Mouse (Mus musculus) gastrocnemius, postnatal 4 days (tissue): Measurements from ENCODE around the gene Ddx11. TPM values are rescaled to one million over a fixed set of nuclear protein-coding genes. Genes with fewer than 3 reads are reported as not detected.
"Not testable (repeated sequence)": the region's sequence is repeated elsewhere in the genome, so short reads cannot be mapped to it uniquely, and the experiment has no call there.

Experiments
- DNase-seq, 2 experiments: peaks; one replicate each; pipeline ENCODE4 v3.0.0; 2021 to 2022; ENCODE audit warnings: low spot score in 2 of 2, mixed read lengths in 2 of 2
- total RNA-seq, 2 experiments: library from RNA; stranded (reverse); gene quantifications; 2 replicates each; pipeline ENCODE4 v1.2.3; 2021

Gene Ddx11
- total RNA-seq, 2 experiments from 2014 or later, result 6.6 to 7.5 TPM

GRCm38 (mm10) chr17:66111402-66111959, 11.8 kb upstream of the Ddx11 start, which contains the start of gene Washc1:
Gene Washc1 (plus strand): TSS chr17:66111545.
- DNase-seq, result peak; percentile 83 to 91

DNA sequence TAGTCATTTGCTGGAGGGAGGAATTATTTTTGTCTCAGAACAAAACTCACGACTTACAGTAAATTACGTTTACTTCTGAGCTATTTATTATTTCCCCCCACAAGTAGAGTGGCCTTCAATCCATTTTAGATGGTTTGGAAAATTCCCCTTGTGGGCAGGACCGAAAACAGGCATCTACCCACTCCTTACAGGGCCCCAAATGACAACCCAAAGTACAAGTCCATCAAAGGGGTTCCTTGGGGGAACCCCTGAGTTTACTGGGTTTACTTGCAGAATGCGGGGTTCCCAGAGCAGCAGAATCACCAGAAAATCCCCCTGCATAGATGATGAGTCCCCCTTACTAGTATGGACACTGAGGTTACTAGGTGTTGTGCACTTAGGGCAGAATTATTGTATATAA, 11.2 kb upstream of the Ddx11 start:
- DNase-seq, result no peak

DNA sequence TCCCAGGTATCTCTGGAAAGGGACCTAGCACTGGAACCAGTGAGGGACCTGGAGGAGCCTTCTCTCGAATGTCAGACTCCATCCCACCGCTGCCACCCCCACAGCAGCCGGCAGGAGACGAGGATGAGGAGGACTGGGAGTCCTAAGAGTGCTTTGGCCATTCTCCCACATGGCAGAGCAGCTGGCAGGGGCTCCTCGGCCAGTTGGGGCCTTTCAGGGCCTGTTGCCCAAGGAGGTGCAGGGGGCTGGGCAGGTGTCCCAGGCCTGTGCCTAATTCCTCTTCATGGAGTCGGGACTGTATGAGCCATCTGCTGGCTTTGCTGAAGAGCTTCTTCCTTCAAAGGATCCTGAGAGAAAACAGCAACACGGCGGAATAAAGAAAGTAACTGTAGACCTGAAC, 4.3 kb upstream of the Ddx11 start:
- DNase-seq, result no peak

DNA sequence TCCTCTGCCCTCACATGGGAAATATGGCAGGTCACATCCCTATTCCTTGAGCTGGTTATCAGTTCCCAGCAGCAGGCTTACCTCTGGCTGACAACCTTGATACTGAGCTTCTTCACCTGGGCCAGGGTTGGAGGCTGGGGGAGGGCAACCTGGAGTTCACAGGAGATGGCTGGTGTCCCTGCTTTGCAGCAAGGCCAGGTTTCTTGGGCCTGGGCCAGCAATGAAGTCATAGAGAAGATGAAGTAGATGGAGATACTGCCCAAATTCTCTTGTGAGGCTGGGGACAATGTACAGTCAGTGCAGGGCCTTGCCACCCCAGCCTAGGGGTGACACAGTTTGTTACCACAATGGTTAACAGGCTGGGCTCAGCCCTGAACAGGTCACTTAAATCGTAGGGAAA, 2.6 kb upstream of the Ddx11 start:
- DNase-seq, result no peak

DNA sequence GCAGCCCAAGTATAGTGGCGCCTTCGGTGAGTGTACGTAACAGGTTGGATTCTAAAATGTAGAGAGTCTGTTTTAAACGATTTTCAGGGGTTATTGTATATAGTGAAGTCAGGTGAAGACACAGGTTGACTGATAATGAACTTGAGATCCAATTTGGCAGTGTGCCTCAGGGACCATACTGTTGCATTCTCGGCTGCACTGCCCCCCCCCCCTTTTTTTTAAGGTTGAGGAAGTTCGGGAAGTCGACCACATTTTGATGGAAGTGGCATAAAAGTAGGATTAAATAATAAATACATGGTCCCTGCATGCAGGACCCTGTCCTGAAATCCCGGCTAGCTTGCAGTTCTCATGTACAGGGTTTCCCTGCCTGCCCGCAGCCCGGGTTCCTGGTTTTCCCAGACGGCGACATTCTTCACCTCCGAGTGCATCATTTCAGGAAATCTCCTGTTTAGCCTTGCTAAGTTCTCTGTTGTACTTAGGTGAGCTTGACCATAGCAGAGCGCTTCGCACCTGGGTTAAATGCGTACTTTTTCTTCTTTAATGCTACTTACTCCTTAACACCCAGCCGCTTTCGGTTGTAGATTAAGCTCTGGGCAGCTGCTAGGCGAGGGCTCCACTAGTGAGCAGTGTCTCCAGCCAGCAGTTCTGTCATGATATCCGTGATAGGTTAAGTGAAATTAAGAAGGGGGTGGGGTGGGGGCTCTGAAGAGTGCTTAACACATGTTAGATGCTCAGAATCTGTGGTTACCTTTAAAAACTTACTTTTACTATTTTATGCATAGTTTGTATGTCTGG, 693 bp downstream of the Ddx11 start:
- DNase-seq, result no peak

DNA sequence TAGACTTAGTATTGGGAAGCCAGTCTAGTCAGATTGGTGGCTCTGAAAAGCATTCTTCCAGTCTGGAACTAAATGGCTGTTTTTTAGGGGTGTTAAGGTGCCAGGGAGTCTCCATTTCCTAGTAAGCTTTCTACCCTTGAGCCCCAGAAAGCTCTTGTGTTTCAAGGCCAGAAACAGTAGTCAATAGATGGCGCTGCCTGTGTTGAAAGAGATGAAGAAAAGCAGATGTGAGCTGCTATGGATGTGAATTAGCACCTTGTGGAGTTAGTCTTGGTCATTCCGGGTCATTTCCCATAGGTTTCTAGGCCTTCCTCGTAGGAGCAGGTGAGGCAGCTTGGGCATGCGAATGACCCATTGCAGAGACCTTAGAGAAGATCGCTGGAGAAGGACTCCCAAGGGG, 1.9 kb downstream of the Ddx11 start:
- DNase-seq, result no peak

DNA sequence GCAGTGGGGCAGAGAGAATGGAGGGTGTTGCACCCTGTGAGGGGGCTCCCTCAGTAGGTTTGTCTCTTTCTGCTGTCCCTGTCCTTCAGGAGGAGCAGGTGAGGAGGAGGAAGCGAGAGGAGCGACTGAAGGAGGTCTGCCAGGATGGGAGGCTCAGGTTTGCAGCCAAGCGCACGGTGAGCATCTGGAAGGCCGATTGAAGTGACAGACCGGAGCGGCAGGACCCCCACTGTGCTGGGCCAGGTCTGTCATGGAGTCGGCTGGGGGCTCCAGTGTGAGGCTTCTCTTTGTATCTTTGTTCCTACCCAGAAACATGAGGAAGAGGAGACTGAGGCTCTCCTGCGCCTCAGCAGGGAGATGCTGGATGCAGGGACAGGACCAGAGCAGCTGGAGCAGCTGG, 7.1 kb downstream of the Ddx11 start:
- no peak for DNase-seq

DNA sequence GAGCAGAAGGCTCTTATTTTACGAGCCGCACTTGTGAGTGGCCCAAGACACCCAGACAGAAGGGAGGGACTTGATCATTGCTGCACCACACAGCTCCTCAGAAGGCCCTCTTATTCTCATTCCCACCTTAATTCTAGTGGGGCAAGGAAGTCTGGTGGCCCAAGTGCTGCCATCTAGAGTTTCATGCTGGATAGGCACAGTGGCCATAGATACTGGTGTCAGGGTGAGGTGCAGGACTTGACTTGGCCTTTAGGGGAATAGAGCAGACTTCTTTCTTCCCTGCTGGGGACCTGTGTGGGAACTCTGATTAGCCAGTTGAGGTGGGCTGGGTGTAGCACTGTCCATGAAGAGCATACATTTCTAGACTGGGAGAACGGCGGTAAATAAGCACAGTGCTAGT, 7.9 kb downstream of the Ddx11 start:
- DNase-seq, result no peak

DNA sequence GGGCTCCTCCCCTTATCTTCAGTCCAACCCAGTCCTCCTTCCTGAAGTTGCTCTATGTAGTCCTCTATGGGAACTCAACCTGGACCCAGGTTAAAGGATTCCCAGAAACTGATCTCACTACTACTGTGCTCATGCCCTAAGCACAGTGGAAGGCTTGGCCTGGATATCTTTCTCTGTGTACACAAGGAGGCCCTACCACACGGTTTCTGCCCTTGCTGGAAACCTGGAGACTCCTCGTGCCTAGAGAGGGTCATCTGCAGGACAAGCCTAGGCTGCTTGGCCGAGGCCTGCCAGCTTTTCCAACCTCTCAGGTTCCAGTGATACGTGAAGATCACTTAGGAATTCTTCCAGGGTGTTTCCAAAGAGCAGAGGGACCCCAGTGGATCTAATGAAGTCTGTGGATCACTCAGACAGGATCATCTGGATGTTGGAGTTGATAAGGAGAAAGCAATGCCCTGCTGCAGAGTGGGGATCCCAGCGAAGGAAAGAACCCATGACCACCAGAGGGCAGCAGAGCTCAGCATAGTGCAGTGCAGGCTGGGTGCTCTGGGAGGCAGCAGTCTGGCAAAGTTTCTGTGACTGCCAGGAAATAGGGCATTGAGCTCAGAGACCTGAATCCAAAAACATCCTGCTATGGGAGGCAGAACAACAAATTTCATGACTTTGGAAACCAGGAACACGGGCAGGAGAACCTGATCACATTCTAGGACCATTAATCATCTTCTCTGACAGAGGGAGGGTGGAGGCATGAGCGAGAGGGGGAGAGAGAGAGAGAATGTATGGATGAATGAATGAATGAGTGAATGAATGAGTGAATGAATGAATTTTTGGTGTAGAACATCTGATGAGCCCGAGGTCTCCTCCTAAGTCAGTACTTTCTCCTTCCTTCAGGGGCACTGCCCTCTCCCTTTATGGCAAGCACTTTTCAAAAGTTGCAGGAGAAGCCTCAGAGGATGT, 29.7 kb downstream of the Ddx11 start:
- not testable (repeated sequence) for DNase-seq

- DNase-seq, result not testable (repeated sequence)
Observed at GRCm38 (mm10) chr17:66153735-66154423, 30.6 kb downstream of the Ddx11 start.

DNA sequence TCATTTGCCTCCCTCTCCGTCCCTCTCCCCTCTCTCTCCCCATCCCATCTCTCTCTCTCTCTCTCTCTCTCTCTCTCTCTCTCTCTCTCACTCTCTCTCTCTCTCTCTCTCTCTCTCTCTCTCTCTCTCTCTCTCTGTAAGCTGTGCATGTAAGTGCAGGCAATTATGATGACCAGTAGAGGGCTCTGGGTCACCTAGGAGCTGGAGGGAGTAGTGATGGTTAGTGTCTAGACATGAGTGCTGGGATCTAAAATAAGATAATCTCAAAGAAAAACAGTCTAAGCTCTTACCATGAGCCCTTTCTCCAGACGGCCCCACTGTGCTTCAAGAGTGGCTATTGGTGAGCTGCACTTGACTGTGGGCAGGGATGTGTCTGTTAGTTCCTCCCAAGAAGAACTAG, 31.6 kb downstream of the Ddx11 start:
- no peak for DNase-seq

- no peak for DNase-seq
Observed at GRCm38 (mm10) chr17:66158271-66158670, 35.0 kb downstream of the Ddx11 start.

- not testable (repeated sequence) for DNase-seq
Observed at GRCm38 (mm10) chr17:66167141-66167540, 43.8 kb downstream of the Ddx11 start.

DNA sequence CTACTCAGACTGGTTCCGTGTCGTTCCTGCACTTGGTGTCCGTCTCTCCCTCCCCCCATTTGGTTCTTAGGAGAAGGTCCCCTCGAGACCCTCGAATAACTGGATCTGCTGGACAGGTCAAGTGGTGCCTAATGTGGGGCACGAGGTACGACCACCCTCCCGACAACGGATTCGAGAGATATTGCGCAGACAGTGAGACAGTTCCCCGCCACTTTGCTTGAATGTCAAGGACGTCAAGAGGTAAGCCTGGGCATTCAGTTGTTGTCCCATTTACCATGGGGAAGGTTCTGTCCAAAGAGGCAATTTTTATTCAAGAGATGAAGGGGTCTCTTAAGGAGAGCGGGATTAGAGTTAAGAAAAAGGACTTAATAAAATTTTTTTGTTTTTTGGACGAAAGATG, 47.7 kb downstream of the Ddx11 start:
- DNase-seq, result peak in 1 of 2 experiments; percentile 9

- no peak for DNase-seq
Observed at GRCm38 (mm10) chr17:66190577-66190976, 67.3 kb downstream of the Ddx11 start.

DNA sequence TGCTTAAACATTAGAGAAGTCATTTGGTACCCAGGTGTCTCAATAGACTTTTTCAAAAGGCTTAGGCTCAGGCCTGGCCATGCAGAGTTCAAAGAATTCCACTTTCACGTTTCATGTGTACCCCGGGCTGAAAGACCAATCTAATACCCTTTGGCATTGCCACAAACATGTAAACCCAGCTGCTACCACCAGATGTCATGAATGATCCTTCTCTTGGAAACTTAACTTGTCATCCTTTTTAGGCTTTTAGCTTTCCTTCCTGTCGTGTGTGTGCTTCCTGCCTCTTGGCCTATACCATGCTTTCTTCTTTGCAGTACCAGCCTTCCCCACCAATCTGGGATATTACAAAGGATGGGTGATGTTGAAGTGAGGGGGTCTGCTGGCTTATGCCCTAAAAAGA, 73.7 kb downstream of the Ddx11 start:
- DNase-seq, result no peak

Other genes starting within 250 kb of the Ddx11 start
- gene Ralbp1, start 237.7 kb upstream of the Ddx11 start, total RNA-seq, result 10 to 100 TPM; 38.3 to 39.1 TPM
- 10 to 100 TPM; 38.6 to 45.8 TPM for gene Twsg1, start 172.3 kb upstream of the Ddx11 start, total RNA-seq
- 10 to 100 TPM; 17.8 to 24.7 TPM for gene Ankrd12, start 46.4 kb upstream of the Ddx11 start, total RNA-seq
- gene Ndufv2, start 22.0 kb upstream of the Ddx11 start, total RNA-seq, result 100 to 1,000 TPM; 447 to 482 TPM
- gene Washc1, start 12.0 kb upstream of the Ddx11 start, total RNA-seq, result 10 to 100 TPM; 26.3 to 28.7 TPM